Mouse (Mus musculus) erythroblast, embryonic 14.5 days (primary cell): ENCODE measurements around the gene Ccdc137. TPM values are rescaled to one million over a fixed set of nuclear protein-coding genes. Genes with fewer than 3 reads are reported as not detected.

Experiments used
- H3K27me3 ChIP-seq: 2 replicates; pipeline ENCODE4 v1.6.1; 2012; ENCODE audit warnings: inconsistent platforms; ENCODE audit not compliant: control insufficient read depth
- H3K36me3 ChIP-seq: 2 replicates; pipeline ENCODE4 v1.6.1; 2012; ENCODE audit warnings: mild to moderate bottlenecking, inconsistent platforms; ENCODE audit not compliant: control insufficient read depth
- H3K4me1 ChIP-seq: 2 replicates; pipeline ENCODE4 v1.6.1; 2012; ENCODE audit warnings: inconsistent platforms; ENCODE audit not compliant: control insufficient read depth
- H3K4me3 ChIP-seq: replicated peaks from 2 replicates; pipeline ENCODE3; 2012; ENCODE audit warnings: moderate library complexity, mild to moderate bottlenecking, inconsistent platforms
- H3K9me3 ChIP-seq: 2 replicates; pipeline ENCODE4 v1.6.1; 2012; ENCODE audit warnings: low read length, inconsistent platforms, mixed read lengths; ENCODE audit not compliant: control insufficient read depth
- GATA1 ChIP-seq: IDR thresholded peaks from 2 replicates; pipeline ENCODE4 v1.6.1; 2012; ENCODE audit warnings: low read length, inconsistent platforms, mixed read lengths
- TAL1 ChIP-seq: IDR thresholded peaks from 3 replicates; pipeline ENCODE4 v1.6.1; 2012; ENCODE audit warnings: low read length, inconsistent platforms, mixed read lengths
- polyA plus RNA-seq: library from polyadenylated mRNA; stranded (reverse); fragments of >175 nt; gene quantifications from 2 replicates; pipeline ENCODE4 v1.2.3, GENCODE M21; 2012

Gene Ccdc137
- polyA plus RNA-seq, 1 experiment: 1.4 TPM

- no peaks in the 10 kb centered on the region for H3K27me3 ChIP-seq
- peaks cover 28% of the 10 kb centered on the region for H3K36me3 ChIP-seq
- H3K4me3 ChIP-seq: peak overlapping the region; percentile 17
- TF ChIP-seq TAL1 (0 out of 3 replicates have a peak, but pooled peaks have one; percentile 12), GATA1 (0 out of 2 replicates have a peak, but pooled peaks have one; percentile 28)
- H3K4me1 ChIP-seq: peaks cover 64% of the 10 kb centered on the region
- H3K9me3 ChIP-seq: no peaks in the 10 kb centered on the region
These were observed 2.5 kb upstream of the Ccdc137 start for GRCm38 (mm10) chr11:120455413-120455812.

DNA sequence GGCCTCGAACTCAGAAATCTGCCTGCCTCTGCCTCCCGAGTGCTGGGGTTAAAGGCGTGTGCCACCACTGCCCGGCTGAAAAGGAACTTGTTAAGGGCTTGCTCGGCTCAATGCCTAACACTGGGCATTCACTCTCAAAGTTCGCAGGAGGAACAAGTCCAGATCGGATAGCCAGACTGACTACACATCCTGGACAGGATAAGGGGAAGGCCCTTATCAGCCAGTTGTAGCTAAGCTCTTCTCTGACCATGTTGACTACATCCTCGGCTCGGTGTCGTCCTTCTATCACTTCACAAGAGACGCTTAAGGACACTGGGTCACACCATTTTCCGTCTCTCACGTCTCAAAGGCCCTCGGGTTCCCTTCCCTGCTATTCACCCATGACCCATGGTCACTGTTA, 545 bp upstream of the Ccdc137 start:
- no peaks in the 10 kb centered on the region for H3K9me3 ChIP-seq
- H3K36me3 ChIP-seq: peaks cover 47% of the 10 kb centered on the region
- no peaks in the 10 kb centered on the region for H3K27me3 ChIP-seq
- no peak for TF ChIP-seq TAL1
- no peak for TF ChIP-seq GATA1
- peaks cover 63% of the 10 kb centered on the region for H3K4me1 ChIP-seq
- H3K4me3 ChIP-seq: peak overlapping the region; percentile 76

- H3K27me3 ChIP-seq: no peaks in the 10 kb centered on the region
- TF ChIP-seq TAL1: no peak
- H3K4me1 ChIP-seq: peaks cover 61% of the 10 kb centered on the region
- no peaks in the 10 kb centered on the region for H3K9me3 ChIP-seq
- peak overlapping the region; percentile 76 for H3K4me3 ChIP-seq
- peaks cover 63% of the 10 kb centered on the region for H3K36me3 ChIP-seq
These were observed 1.1 kb downstream of the Ccdc137 start for GRCm38 (mm10) chr11:120458847-120459597.

GRCm38 (mm10) chr11:120463536-120463935, 5.6 kb downstream of the Ccdc137 start:
- Histone ChIP-seq H3K4me3 (no peak overlapping the region), H3K9me3 (no peaks in the 10 kb centered on the region), H3K36me3 (peaks cover 65% of the 10 kb centered on the region), H3K27me3 (no peaks in the 10 kb centered on the region), H3K4me1 (peaks cover 45% of the 10 kb centered on the region)
- TF ChIP-seq GATA1: no peak
- TF ChIP-seq TAL1: no peak

DNA sequence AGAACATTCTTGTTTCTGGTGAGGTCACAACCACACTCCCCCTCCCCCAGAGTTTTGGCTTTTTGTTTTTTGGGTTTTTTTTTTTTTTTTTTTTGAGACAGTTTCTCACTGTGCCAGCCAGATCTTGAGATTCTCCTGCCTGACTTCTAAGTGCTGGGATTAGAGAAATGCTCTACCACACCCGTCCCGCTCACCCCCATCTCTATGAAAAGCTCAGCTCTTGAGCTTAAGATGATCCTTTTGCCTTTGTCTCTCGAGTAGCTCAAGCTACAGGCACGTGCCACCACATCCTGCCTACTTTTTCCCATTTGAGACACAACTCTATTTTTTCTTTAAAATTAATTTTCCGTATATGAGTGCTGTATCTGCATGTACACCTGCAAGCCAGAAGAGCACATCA, 6.5 kb downstream of the Ccdc137 start:
- H3K9me3 ChIP-seq: no peaks in the 10 kb centered on the region
- peaks cover 43% of the 10 kb centered on the region for H3K4me1 ChIP-seq
- TF ChIP-seq GATA1: no peak
- TF ChIP-seq TAL1: no peak
- no peak overlapping the region for H3K4me3 ChIP-seq
- no peaks in the 10 kb centered on the region for H3K27me3 ChIP-seq
- peaks cover 69% of the 10 kb centered on the region for H3K36me3 ChIP-seq

DNA sequence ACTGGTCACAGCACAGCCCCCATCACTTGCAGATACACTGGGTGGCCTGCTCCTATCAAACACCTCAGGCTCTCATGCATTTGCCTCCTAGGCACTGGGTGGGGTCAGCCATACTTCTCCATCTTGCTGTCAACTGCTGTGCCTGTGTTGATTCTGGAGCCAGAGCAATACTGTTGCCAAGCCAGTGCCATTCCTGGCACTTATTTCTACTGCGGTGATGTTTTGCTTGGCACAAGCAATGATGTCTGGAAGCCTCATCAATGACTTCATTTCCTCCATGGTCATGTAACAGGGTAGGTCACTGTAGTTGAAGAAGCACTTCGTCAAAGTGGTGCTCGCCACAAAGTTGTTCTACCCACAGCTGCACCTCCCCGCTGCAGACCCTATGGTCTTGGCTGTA, 7.6 kb downstream of the Ccdc137 start:
- peaks cover 72% of the 10 kb centered on the region for H3K36me3 ChIP-seq
- H3K4me1 ChIP-seq: peaks cover 38% of the 10 kb centered on the region
- H3K27me3 ChIP-seq: no peaks in the 10 kb centered on the region
- H3K9me3 ChIP-seq: no peaks in the 10 kb centered on the region
- H3K4me3 ChIP-seq: no peak overlapping the region
- no peak for TF ChIP-seq GATA1
- no peak for TF ChIP-seq TAL1

- peaks cover 72% of the 10 kb centered on the region for H3K36me3 ChIP-seq
- TF ChIP-seq TAL1: no peak
- TF ChIP-seq GATA1: no peak
- H3K9me3 ChIP-seq: no peaks in the 10 kb centered on the region
- H3K27me3 ChIP-seq: no peaks in the 10 kb centered on the region
- H3K4me1 ChIP-seq: peaks cover 38% of the 10 kb centered on the region
- peak within 1 kb of the TSS; percentile 84 for H3K4me3 ChIP-seq
These were observed 9.3 kb downstream of the Ccdc137 start, which contains the start of gene Arl16 for GRCm38 (mm10) chr11:120467051-120467735. TSS of gene Arl16 (minus strand) at chr11:120467607.

GRCm38 (mm10) chr11:120467736-120468092, 9.8 kb downstream of the Ccdc137 start:
- H3K36me3 ChIP-seq: peaks cover 72% of the 10 kb centered on the region
- TF ChIP-seq GATA1 (no peak), TAL1 (no peak)
- H3K9me3 ChIP-seq: no peaks in the 10 kb centered on the region
- peak overlapping the region; percentile 84 for H3K4me3 ChIP-seq
- no peaks in the 10 kb centered on the region for H3K27me3 ChIP-seq
- H3K4me1 ChIP-seq: peaks cover 38% of the 10 kb centered on the region

DNA sequence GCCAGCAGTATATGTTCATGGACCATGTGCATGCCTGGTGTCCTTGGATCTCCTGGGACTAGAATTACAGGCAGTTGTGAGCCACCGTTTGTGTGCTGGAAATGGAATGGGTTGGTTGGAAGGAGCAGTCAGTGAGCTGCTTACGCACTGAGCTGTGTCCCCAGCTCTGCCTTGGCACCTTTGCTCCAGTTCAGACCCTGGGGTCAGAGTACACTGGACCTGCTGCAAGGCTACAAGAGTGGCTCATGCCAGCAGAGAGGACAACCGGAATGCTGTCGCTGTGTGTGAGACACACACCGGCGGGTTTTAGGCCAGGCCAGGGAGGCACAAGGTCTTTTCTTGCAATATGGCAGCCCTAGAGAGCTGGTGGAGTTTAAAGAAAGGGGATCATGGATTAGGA, 14.1 kb downstream of the Ccdc137 start:
- peaks cover 82% of the 10 kb centered on the region for H3K36me3 ChIP-seq

More for the DNA sequence above, 14.1 kb downstream of the Ccdc137 start:
- no peak for TF ChIP-seq TAL1
- TF ChIP-seq GATA1: no peak
- no peaks in the 10 kb centered on the region for H3K27me3 ChIP-seq
- H3K9me3 ChIP-seq: no peaks in the 10 kb centered on the region
- peaks cover 24% of the 10 kb centered on the region for H3K4me1 ChIP-seq
- no peak overlapping the region for H3K4me3 ChIP-seq
